Mouse (Mus musculus): ENCODE data around the gene Hnf4a. TPM values are rescaled to one million over a fixed set of nuclear protein-coding genes. Genes with fewer than 3 reads are reported as not detected.
A peak's percentile ranks its signal among the peaks of the same experiment; 100 is the strongest.
"Not testable (repeated sequence)": the region's sequence is repeated elsewhere in the genome, so short reads cannot be mapped to it uniquely, and the experiment has no call there.

Hnf4a gene
- not detected in 2 replicates for polyA plus RNA-seq (2014; fragmentation: Nextera tagmentation; extraction: Ambion mirVana)

DNA sequence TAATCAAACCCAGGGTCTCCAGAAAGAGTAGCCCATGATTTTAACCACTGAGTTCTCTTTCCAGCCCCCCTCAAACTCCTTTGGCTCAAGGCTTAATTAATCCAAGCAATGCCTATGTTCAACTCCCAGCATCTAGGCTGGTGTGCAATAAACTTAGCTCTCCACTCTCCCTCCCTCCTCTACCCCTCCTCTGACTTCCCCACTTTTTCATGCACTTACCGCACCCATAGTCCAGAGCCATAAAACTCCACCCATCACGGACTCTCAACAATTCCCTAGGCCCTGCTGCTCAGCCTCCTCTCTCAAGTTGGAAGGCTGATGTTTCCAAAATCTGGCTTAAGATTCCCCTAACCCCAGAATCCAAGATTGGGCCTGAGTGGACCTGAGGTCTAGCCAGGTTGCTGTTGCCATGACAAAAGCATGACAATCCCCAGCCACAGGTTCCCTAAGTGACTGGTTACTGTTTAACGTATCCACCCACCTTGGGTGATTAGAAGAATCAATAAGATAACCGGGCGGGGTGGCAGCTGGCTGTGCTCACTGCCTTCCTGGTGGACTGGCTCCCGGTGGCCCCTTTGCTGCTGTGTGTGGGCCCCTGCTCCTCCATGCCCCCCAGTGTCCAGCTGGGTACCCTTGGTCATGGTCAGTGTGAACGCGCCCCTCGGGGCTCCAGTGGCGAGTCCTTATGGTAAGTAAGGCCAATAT lies at the start of gene Hnf4a:
Hnf4a (plus strand) TSS at position 509 of the 705 bp plus-strand sequence.
- DNase-seq (ENCODE audit: low spot score) (no peak), ATAC-seq (ENCODE audit: low FRiP score) (no peak)
- H3K4me1 ChIP-seq (replicated peaks; ENCODE audit: control insufficient read depth, insufficient read depth, low read length): no peaks in the 10 kb centered on the region
- WGBS: 82% methylated on average over 10 of the region's 10 CpGs
- H3K36me3 ChIP-seq (replicated peaks; ENCODE audit: control insufficient read depth, insufficient read depth): no peaks in the 10 kb centered on the region
- no peaks in the 10 kb centered on the region for H3K9me3 ChIP-seq (ENCODE audit: control insufficient read depth, low read length)
- H3K9ac ChIP-seq: no peak within 1 kb of the TSS
- H3K27ac ChIP-seq: no peak within 1 kb of the TSS
- H3K27me3 ChIP-seq (ENCODE audit: control insufficient read depth, insufficient read depth, low read length): no peaks in the 10 kb centered on the region
- no peak within 1 kb of the TSS for H3K4me3 ChIP-seq (replicated peaks; ENCODE audit: low read length)
- no peak within 1 kb of the TSS for H3K4me2 ChIP-seq (replicated peaks)

DNA sequence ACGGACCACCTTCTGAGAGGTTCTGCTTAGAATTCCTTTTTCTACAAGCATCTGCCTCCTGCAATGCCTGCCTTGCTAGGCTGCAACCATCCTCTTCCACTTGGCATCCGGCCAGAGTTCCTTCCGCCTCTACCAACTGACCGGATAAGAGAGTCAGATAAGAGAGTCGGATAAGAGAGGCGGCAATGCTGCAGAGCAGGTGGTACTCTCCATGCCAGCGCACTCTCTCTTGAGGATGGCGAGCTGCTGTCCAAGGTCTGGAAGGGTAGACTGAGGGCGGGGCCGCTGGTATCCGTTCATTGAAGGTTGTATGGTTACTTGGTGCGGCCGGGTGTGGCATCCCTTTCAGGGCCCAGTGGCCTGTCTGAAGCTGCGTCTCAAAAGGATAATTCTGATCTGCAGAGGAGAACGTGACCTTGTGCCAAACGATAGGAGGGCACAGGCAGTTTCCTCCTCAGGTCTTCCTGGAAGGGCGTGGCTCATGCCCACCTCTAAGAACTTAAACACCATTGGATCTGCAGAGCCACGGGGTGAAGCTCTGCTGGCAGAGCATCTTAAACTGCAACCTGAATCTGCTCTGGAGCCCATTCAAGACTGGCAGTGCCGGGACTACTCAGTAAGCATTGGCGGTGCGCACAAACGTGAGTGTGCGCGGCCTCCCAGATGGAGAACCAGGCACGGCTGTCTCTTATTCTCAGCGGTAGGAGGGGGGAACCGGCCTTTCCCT lies 47.9 kb upstream of the Hnf4a start:
- 0 out of 2 replicates have a peak overlapping the region, but pooled peaks have one; percentile 44 for H3K27ac ChIP-seq
- no peaks in the 10 kb centered on the region for H3K9me3 ChIP-seq (ENCODE audit: control insufficient read depth, low read length)
- H3K4me1 ChIP-seq (replicated peaks; ENCODE audit: control insufficient read depth, insufficient read depth, low read length): no peaks in the 10 kb centered on the region
- no peak overlapping the region for H3K4me3 ChIP-seq (replicated peaks; ENCODE audit: low read length)
- H3K27me3 ChIP-seq (ENCODE audit: control insufficient read depth, insufficient read depth, low read length): no peaks in the 10 kb centered on the region
- DNase-seq (ENCODE audit: low spot score): no peak
- 56% methylated on average over 27 of the region's 27 CpGs for WGBS
- no peak overlapping the region for H3K9ac ChIP-seq
- peak; percentile 46; the same call in 1 of the 2 replicates for ATAC-seq (ENCODE audit: low FRiP score)
- H3K36me3 ChIP-seq (replicated peaks; ENCODE audit: control insufficient read depth, insufficient read depth): peaks cover 21% of the 10 kb centered on the region
- H3K4me2 ChIP-seq (replicated peaks): peak overlapping the region; percentile 43

DNA sequence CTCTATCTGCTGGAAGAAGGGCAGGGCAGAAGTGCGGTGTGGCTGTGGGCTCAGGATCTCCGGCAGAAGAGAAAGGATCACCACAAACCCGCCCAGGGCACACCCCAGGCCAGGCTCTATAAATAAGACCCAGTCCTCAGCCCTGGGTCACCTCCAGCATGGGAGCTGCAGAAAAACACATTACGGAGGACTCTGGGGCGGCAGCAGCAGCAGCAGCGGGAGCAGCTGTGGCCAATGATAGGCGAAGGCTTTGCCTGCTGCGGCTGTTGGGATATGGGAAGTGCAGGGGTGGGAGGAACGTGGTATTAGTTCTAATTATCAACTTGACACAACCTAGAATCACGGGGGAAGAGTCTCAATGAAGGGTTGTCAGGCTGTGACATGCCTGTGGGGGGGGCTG lies 47.2 kb upstream of the Hnf4a start:
- DNase-seq (ENCODE audit: low spot score) (no peak), ATAC-seq (ENCODE audit: low FRiP score) (peak; percentile 54)
- Histone ChIP-seq H3K9ac (no peak overlapping the region), H3K36me3 (replicated peaks; ENCODE audit: control insufficient read depth, insufficient read depth) (peaks cover 14% of the 10 kb centered on the region; the same call in 1 of the 2 replicates), H3K4me1 (replicated peaks; ENCODE audit: control insufficient read depth, insufficient read depth, low read length) (no peaks in the 10 kb centered on the region), H3K9me3 (ENCODE audit: control insufficient read depth, low read length) (no peaks in the 10 kb centered on the region), H3K27me3 (ENCODE audit: control insufficient read depth, insufficient read depth, low read length) (no peaks in the 10 kb centered on the region), H3K4me2 (replicated peaks) (peak overlapping the region; percentile 43), H3K27ac (peak overlapping the region; percentile 44; the same call in 1 of the 2 replicates), H3K4me3 (replicated peaks; ENCODE audit: low read length) (0 out of 2 replicates have a peak overlapping the region, but pooled peaks have one; percentile 9)
- 32% methylated on average over 10 of the region's 10 CpGs for WGBS

DNA sequence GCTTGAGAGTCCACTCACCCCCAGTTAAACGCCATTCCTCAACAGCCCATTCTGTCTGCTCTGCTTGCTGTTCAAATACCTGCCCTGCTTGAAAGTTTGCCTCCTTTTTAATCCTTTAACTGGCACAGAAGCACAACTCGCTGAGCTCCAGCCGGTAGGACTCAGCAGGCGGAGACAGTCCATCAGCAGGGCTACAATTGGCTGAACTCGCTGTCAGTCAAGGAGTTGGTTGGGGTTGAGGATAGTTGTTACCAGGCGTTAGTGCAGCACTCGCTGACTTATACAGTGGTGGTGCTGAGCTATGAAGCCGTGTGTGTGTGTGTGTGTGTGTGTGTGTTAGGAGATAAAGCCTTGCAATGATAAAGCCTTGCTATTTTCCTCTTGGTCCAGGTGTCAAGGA lies 46.0 kb upstream of the Hnf4a start:
- Histone ChIP-seq H3K4me1 (replicated peaks; ENCODE audit: control insufficient read depth, insufficient read depth, low read length) (no peaks in the 10 kb centered on the region), H3K4me3 (replicated peaks; ENCODE audit: low read length) (no peak overlapping the region), H3K36me3 (replicated peaks; ENCODE audit: control insufficient read depth, insufficient read depth) (0 out of 2 replicates have a peak, but pooled peaks cover 5% of the 10 kb centered on the region), H3K4me2 (replicated peaks) (no peak overlapping the region), H3K9me3 (ENCODE audit: control insufficient read depth, low read length) (no peaks in the 10 kb centered on the region), H3K9ac (no peak overlapping the region), H3K27ac (no peak overlapping the region), H3K27me3 (ENCODE audit: control insufficient read depth, insufficient read depth, low read length) (no peaks in the 10 kb centered on the region)
- WGBS: 91% methylated on average over 8 of the region's 8 CpGs
- DNase-seq (ENCODE audit: low spot score) (no peak), ATAC-seq (ENCODE audit: low FRiP score) (no peak)

DNA sequence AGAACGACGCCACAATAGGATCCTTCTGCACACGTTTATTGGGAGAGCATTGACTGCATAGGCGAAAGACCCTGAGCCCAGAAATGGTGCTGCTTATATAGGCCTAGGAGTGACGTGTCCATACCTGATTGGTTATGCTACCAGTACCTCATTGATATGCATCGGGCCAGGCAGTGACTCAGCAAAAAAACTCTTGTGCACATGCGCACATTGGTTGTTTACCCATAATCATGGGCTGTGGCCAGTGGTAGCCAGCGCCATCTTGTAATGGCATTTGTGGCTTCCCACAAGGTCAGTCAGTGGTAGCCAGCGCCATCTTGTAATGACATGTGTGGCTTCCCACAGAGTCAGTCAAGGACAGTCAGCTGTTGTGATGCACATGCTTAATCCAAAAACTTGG lies 45.3 kb upstream of the Hnf4a start:
- not testable (repeated sequence) for H3K4me1 ChIP-seq (replicated peaks; ENCODE audit: control insufficient read depth, insufficient read depth, low read length); ATAC-seq (ENCODE audit: low FRiP score); H3K36me3 ChIP-seq (replicated peaks; ENCODE audit: control insufficient read depth, insufficient read depth); H3K9me3 ChIP-seq (ENCODE audit: control insufficient read depth, low read length); H3K27ac ChIP-seq; H3K9ac ChIP-seq; H3K27me3 ChIP-seq (ENCODE audit: control insufficient read depth, insufficient read depth, low read length); H3K4me3 ChIP-seq (replicated peaks; ENCODE audit: low read length); DNase-seq (ENCODE audit: low spot score); H3K4me2 ChIP-seq (replicated peaks)
- 95% methylated on average over 9 of the region's 9 CpGs for WGBS

DNA sequence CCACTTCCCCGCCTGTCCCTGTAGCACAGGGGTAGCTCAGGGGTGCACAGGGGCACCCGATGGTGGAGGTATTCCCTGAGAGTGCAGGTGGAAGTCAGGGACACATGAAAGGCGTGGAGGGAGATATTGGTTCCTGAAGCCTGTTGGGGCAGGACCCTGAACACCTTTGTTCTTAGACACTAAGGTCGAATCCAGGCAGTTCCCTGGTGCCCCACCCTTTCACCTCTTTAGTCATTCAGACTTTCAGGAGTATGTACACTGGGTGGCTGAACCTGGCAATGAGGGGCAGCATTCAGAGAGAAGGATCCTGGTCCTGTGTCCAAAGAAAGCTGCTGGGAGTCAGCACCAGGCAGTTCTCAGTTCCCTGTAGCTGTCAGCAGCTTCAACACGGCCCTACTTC lies 44.2 kb upstream of the Hnf4a start:
- Histone ChIP-seq H3K9ac (no peak overlapping the region), H3K9me3 (ENCODE audit: control insufficient read depth, low read length) (no peaks in the 10 kb centered on the region), H3K4me1 (replicated peaks; ENCODE audit: control insufficient read depth, insufficient read depth, low read length) (no peaks in the 10 kb centered on the region), H3K4me3 (replicated peaks; ENCODE audit: low read length) (no peak overlapping the region), H3K27ac (no peak overlapping the region), H3K36me3 (replicated peaks; ENCODE audit: control insufficient read depth, insufficient read depth) (peaks cover 20% of the 10 kb centered on the region), H3K27me3 (ENCODE audit: control insufficient read depth, insufficient read depth, low read length) (no peaks in the 10 kb centered on the region), H3K4me2 (replicated peaks) (no peak overlapping the region)
- DNase-seq (ENCODE audit: low spot score) (no peak), ATAC-seq (ENCODE audit: low FRiP score) (no peak)
- WGBS: 91% methylated on average over 5 of the region's 5 CpGs

DNA sequence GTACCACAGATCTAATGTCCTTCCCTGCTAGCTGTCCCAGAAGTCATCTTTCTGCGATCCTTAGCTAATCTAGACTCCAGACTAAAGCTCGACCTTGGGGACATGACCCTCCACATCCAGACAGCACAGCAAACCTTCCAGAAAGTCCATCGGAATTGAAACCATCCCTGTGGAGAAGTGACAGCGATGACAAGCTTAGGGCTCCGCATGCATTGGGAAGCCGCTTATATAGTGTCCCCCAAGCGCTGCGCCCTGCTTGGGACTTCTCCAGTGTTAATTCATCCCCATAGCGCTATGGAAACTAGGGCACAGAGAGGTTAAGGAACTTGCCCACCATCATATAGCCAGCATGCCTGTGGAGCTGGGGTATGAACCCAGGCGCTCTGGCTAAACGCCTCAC lies 43.8 kb upstream of the Hnf4a start:
- Histone ChIP-seq H3K27ac (no peak overlapping the region), H3K4me1 (replicated peaks; ENCODE audit: control insufficient read depth, insufficient read depth, low read length) (no peaks in the 10 kb centered on the region), H3K4me2 (replicated peaks) (no peak overlapping the region), H3K9ac (no peak overlapping the region), H3K36me3 (replicated peaks; ENCODE audit: control insufficient read depth, insufficient read depth) (peaks cover 24% of the 10 kb centered on the region), H3K9me3 (ENCODE audit: control insufficient read depth, low read length) (no peaks in the 10 kb centered on the region), H3K27me3 (ENCODE audit: control insufficient read depth, insufficient read depth, low read length) (no peaks in the 10 kb centered on the region), H3K4me3 (replicated peaks; ENCODE audit: low read length) (no peak overlapping the region)
- 76% methylated on average over 11 of the region's 11 CpGs for WGBS
- ATAC-seq (ENCODE audit: low FRiP score): no peak
- DNase-seq (ENCODE audit: low spot score): no peak

DNA sequence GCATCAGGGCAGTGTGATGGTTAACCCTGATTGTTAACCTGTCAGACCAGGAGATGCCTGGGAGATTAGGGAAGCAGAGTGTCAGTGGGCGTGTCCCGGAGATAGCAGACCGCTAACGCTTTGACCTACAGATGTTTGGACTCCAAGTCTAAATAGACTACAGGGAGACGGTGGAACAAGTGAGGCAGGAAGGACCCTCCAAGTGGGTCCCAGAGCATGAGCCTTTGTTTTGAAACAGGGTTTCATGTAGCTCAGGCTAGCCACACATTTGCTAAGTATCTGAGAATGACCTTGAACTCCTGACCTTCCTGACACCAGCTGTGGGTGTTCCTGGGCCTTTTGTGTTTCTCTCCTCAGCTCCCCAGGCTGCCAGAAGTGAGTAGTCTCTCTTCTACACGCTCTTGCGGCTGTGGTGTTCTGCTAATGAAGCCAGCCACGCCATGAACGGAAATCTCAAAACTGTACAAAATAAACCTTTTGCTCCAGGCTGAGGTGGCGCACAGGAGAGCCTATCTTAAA lies 43.3 kb upstream of the Hnf4a start:
- H3K9ac ChIP-seq: no peak overlapping the region
- no peak for ATAC-seq (ENCODE audit: low FRiP score)

DNA sequence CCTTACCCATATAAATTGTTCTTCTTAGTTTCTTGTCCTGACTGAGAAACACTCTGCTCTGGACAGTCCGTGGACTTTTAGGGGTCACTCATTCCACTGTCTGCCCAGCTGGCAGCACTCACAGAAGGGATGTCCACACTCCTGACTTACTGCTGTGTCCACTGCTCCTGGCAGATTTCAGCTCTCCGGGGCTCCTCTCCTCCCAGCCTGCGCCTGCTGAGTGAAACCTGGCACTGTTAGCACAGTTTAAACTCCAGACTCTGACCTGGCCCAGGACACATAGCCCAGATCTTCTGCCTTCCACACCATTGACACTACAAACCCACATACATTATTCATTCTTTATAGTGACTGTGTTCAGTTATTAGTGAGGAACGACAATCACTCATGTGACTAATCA lies 42.6 kb upstream of the Hnf4a start:
- Histone ChIP-seq H3K9ac (no peak overlapping the region), H3K36me3 (replicated peaks; ENCODE audit: control insufficient read depth, insufficient read depth) (peaks cover 36% of the 10 kb centered on the region), H3K27me3 (ENCODE audit: control insufficient read depth, insufficient read depth, low read length) (no peaks in the 10 kb centered on the region), H3K4me1 (replicated peaks; ENCODE audit: control insufficient read depth, insufficient read depth, low read length) (no peaks in the 10 kb centered on the region), H3K9me3 (ENCODE audit: control insufficient read depth, low read length) (no peaks in the 10 kb centered on the region), H3K4me3 (replicated peaks; ENCODE audit: low read length) (no peak overlapping the region), H3K27ac (no peak overlapping the region), H3K4me2 (replicated peaks) (no peak overlapping the region)
- DNase-seq (ENCODE audit: low spot score) (no peak), ATAC-seq (ENCODE audit: low FRiP score) (no peak)
- WGBS: 76% methylated on average over 4 of the region's 4 CpGs

More for the DNA sequence above, 43.3 kb upstream of the Hnf4a start:
- Histone ChIP-seq H3K4me1 (replicated peaks; ENCODE audit: control insufficient read depth, insufficient read depth, low read length) (no peaks in the 10 kb centered on the region), H3K36me3 (replicated peaks; ENCODE audit: control insufficient read depth, insufficient read depth) (peaks cover 29% of the 10 kb centered on the region), H3K4me3 (replicated peaks; ENCODE audit: low read length) (no peak overlapping the region), H3K4me2 (replicated peaks) (no peak overlapping the region), H3K27ac (no peak overlapping the region), H3K9me3 (ENCODE audit: control insufficient read depth, low read length) (no peaks in the 10 kb centered on the region), H3K27me3 (ENCODE audit: control insufficient read depth, insufficient read depth, low read length) (no peaks in the 10 kb centered on the region)
- WGBS: 69% methylated on average over 10 of the region's 10 CpGs
- DNase-seq (ENCODE audit: low spot score): no peak

All from hindbrain, embryonic 14.5 days (tissue).